Mouse (Mus musculus) intestine, postnatal 0 days (tissue): ENCODE results near the gene Slc39a3. TPM values are rescaled to one million over a fixed set of nuclear protein-coding genes. Genes with fewer than 3 reads are reported as not detected.
"Not testable (repeated sequence)": the region's sequence is repeated elsewhere in the genome, so short reads cannot be mapped to it uniquely, and the experiment has no call there.

Experiments
- ATAC-seq: fragments of 200-750 bp; cut with Nextera tagmentation; 2 replicates; pipeline ENCODE4 v1.8.0; 2017; ENCODE audit warnings: mild to moderate bottlenecking, moderate TSS enrichment, moderate library complexity
- H3K27ac ChIP-seq: fragments of 300-500 bp; sonication (generic); 2 replicates; pipeline ENCODE4 v1.5.1; 2014; ENCODE audit warnings: mild to moderate bottlenecking, low read depth, low read length, moderate library complexity
- H3K27me3 ChIP-seq: fragments of 300-500 bp; sonication (generic); replicated peaks from 2 replicates; pipeline ENCODE4 v1.6.1; 2014; ENCODE audit warnings: low read length, mixed read lengths; ENCODE audit not compliant: control insufficient read depth, insufficient read depth
- H3K36me3 ChIP-seq: fragments of 300-500 bp; sonication (generic); 2 replicates; pipeline ENCODE4 v1.6.1; 2014; ENCODE audit warnings: mild to moderate bottlenecking, moderate library complexity; ENCODE audit not compliant: control insufficient read depth, insufficient read depth
- H3K4me1 ChIP-seq: fragments of 300-500 bp; sonication (generic); replicated peaks from 2 replicates; pipeline ENCODE4 v1.6.1; 2014; ENCODE audit warnings: antibody characterized with exemption, low read length, mixed read lengths; ENCODE audit not compliant: control insufficient read depth, insufficient read depth
- H3K4me2 ChIP-seq: fragments of 300-500 bp; sonication (generic); replicated peaks from 2 replicates; pipeline ENCODE4 v1.6.1; 2014; ENCODE audit warnings: low read depth, mild to moderate bottlenecking, moderate library complexity
- H3K4me3 ChIP-seq: fragments of 300-500 bp; sonication (generic); 2 replicates; pipeline ENCODE4 v1.5.1; 2014; ENCODE audit warnings: low read depth, low read length
- H3K9ac ChIP-seq: fragments of 300-500 bp; sonication (generic); 2 replicates; pipeline ENCODE4 v1.6.1; 2014; ENCODE audit warnings: mild to moderate bottlenecking, low read depth, low read length
- H3K9me3 ChIP-seq: fragments of 300-500 bp; sonication (generic); 2 replicates; pipeline ENCODE4 v1.6.1; 2016; ENCODE audit warnings: mixed run types; ENCODE audit not compliant: control insufficient read depth
- CTCF ChIP-seq: sonication (generic); IDR thresholded peaks from 2 replicates; pipeline ENCODE4 v1.5.1; 2016; ENCODE audit warnings: low read depth, mild to moderate bottlenecking, control low read depth, antibody characterized with exemption, moderate library complexity
- WGBS: fragments of 180-500 bp; shearing (Covaris S2); extraction: QIAGEN DNeasy Blood & Tissue Kit; methylation state at CpG from one replicate; pipeline ENCODE4 v1.1.7; 2014; 5-methylcytosine and 5-hydroxymethylcytosine counted together
- polyA plus RNA-seq: library from polyadenylated mRNA; unstranded; fragments of >200 nt; fragmentation: Nextera tagmentation; extraction: Ambion mirVana; gene quantifications from 2 replicates; pipeline ENCODE4 v1.2.1, GENCODE M21; 2015

Gene Slc39a3
- polyA plus RNA-seq, 1 experiment from 2014 or later, result 11.1 TPM

DNA sequence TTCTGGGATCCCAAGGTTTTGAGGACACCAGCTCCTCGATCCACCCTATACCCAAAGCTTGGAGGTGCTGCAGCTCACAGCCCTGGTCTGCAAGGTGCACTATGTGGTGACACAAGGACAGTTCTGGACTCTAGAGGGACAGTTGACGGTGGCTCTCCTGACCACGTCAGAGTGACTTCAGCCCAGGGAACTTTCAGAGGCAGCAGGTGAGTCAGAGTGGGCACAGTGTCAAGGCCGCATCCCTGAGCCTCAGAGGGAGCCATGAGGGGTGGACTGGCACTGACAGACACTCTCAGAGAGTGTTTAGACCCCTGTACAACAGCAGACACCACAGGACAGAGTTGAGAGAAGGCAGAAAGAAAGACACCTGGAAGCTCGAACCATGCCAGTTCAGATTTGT, 15.4 kb upstream of the Slc39a3 start:
- Histone ChIP-seq H3K27me3 (no peaks in the 10 kb centered on the region), H3K36me3 (peaks cover 49% of the 10 kb centered on the region), H3K9me3 (no peaks in the 10 kb centered on the region), H3K27ac (no peak overlapping the region), H3K4me1 (no peaks in the 10 kb centered on the region), H3K4me2 (no peak overlapping the region), H3K4me3 (no peak overlapping the region), H3K9ac (no peak overlapping the region)
- TF ChIP-seq CTCF, result no peak
- 92% methylated on average over 5 of the region's 5 CpGs for WGBS
- ATAC-seq, result no peak

DNA sequence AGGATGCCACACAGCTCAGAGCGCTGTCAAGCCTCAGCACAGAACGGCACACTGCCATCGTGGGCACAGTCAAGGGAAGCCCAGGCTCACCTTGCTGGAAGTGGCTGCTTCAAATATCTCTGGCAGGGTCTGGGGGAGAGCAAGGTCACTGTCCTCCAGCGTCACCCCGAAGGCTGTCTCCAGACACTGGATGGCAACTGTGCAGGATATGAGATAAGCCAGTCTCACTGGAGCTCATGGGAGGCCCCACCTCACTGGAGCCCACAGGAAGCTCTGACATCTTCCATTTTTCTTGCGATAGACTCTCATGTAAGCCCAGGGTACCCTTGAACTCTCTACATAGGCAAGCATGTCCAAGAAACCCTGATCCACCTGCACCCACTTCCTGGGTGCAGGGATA, 13.9 kb upstream of the Slc39a3 start:
- no peak for TF ChIP-seq CTCF
- H3K36me3 ChIP-seq, result peaks cover 63% of the 10 kb centered on the region
- 96% methylated on average over 6 of the region's 6 CpGs for whole genome bisulfite sequencing

DNA sequence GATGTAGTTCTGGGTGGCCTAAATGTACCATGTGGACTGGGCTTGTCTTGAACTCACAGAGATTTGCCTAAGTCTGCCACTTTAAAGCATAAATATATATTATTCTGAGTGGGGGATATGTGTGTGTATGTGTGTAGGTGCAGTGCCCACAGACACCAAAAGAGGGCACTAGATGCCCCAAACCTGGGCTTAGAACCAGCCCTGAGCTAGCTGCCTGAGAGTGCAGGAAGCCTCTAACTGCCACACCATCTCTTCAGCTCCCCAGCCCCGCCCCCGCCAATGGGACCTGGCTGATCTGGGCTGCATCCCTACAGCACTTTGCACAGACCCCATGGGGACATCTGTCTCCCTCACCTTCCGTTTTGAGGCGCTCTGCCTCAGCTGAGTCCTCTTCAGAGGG, 13.4 kb upstream of the Slc39a3 start:
- no peaks in the 10 kb centered on the region for H3K27me3 ChIP-seq
- no peaks in the 10 kb centered on the region for H3K4me1 ChIP-seq
- ATAC-seq, result no peak
- peaks cover 68% of the 10 kb centered on the region for H3K36me3 ChIP-seq
- no peak overlapping the region for H3K4me3 ChIP-seq
- TF ChIP-seq CTCF, result peak; percentile 61
- no peak overlapping the region for H3K9ac ChIP-seq
- H3K9me3 ChIP-seq, result no peaks in the 10 kb centered on the region
- H3K4me2 ChIP-seq, result no peak overlapping the region
- 87% methylated on average over 4 of the region's 4 CpGs for WGBS
- H3K27ac ChIP-seq, result no peak overlapping the region

More for the DNA sequence above, 13.9 kb upstream of the Slc39a3 start:
- Histone ChIP-seq H3K4me3 (no peak overlapping the region), H3K4me2 (no peak overlapping the region), H3K27ac (0 out of 2 replicates have a peak overlapping the region, but pooled peaks have one; percentile 3), H3K9ac (no peak overlapping the region), H3K4me1 (no peaks in the 10 kb centered on the region), H3K9me3 (no peaks in the 10 kb centered on the region), H3K27me3 (no peaks in the 10 kb centered on the region)
- no peak for ATAC-seq

DNA sequence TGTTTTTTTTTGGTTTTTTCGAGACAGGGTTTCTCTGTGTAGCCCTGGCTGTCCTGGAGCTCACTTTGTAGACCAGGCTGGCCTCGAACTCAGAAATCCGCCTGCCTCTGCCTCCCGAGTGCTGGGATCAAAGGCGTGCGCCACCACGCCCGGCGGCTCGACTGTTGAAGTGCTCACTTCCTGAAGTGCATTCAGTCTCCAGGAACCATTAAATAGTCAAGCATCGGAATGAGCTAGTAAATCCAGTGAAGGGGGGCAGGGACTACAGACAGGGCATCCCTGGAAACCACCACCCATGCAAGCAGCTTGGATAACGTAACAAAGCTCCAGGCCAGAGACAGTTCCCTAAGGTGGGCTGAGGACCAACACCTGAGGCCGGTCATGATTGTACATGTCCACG, 8.0 kb upstream of the Slc39a3 start:
- H3K4me2 ChIP-seq, H3K9me3 ChIP-seq, ATAC-seq, H3K27ac ChIP-seq, H3K9ac ChIP-seq, H3K4me3 ChIP-seq, H3K27me3 ChIP-seq, H3K4me1 ChIP-seq: not testable (repeated sequence)
- peaks cover 74% of the 10 kb centered on the region for H3K36me3 ChIP-seq
- WGBS, result 87% methylated on average over 14 of the region's 14 CpGs

DNA sequence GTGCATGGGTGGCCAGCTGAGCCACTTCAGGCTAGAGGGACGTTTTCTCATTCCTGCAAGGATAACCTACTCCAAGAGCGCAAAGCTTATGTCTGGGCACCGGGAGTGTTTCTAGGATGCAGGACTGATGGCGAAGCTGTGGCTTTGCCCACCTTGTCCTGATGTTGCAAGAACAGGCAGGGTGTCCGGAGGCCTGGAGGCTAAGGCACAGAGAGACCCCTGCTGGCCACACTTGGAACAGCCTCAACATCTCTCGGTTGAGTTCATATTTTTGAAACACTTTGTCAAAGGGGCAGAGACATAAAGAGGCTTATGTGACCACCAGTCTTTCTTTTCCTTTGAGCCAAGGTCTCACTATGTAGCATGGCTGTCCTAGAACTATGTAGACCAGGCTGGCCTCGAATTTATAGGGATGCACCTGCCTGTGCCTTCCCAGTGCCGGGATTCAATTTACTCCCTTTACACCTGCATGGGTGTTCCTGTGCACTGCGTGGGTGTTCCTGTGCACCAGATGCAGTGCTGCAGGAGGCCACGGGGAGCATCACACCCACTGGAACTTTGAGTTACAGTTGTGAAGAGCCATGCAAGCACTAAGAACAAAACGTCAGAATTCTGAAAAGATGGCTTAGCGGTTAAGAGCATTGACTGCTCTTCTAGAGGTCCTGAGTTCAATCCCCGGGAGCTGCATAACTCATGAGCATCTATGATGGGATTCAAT, 4.4 kb upstream of the Slc39a3 start:
- H3K27me3 ChIP-seq, result no peaks in the 10 kb centered on the region
- H3K9ac ChIP-seq, result no peak overlapping the region
- no peak overlapping the region for H3K27ac ChIP-seq
- no peak overlapping the region for H3K4me2 ChIP-seq
- peak; percentile 90 for TF ChIP-seq CTCF
- no peak overlapping the region for H3K4me3 ChIP-seq
- WGBS, result 31% methylated on average over 13 of the region's 13 CpGs
- no peaks in the 10 kb centered on the region for H3K9me3 ChIP-seq
- H3K36me3 ChIP-seq, result peaks cover 39% of the 10 kb centered on the region
- no peaks in the 10 kb centered on the region for H3K4me1 ChIP-seq
- ATAC-seq, result no peak

DNA sequence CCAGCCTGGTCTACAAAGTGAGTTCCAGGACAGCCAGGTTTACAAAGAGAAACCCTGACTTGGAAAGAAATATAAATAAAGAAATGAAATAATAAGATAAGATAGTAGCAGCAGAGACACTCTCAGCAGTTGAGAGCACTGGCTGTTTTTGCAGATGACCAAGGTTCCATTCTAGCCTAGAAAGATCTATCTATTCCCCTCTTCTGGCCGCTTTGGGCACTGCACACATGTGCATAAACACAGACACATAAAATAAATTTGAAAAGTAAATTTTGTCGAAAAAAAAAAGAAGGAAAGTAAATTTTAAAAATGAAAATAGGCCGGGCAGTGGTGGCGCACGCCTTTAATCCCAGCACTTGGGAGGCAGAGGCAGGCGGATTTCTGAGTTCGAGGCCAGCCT, 975 bp downstream of the Slc39a3 start:
- no peak overlapping the region for H3K27ac ChIP-seq
- no peak overlapping the region for H3K9ac ChIP-seq
- H3K36me3 ChIP-seq, result peaks cover 26% of the 10 kb centered on the region; the same call in 1 of the 2 replicates
- peak; percentile 55 for TF ChIP-seq CTCF
- peak overlapping the region; percentile 76; the same call in 1 of the 2 replicates for H3K4me2 ChIP-seq
- WGBS, result 72% methylated on average over 7 of the region's 7 CpGs
- H3K9me3 ChIP-seq, result no peaks in the 10 kb centered on the region
- no peak for ATAC-seq
- H3K27me3 ChIP-seq, result no peaks in the 10 kb centered on the region
- no peak overlapping the region for H3K4me3 ChIP-seq
- no peaks in the 10 kb centered on the region for H3K4me1 ChIP-seq
